Mouse (Mus musculus) liver, embryonic 14.5 days (tissue): ENCODE results near the gene Olfr44. TPM values are rescaled to one million over a fixed set of nuclear protein-coding genes. Genes with fewer than 3 reads are reported as not detected.

Experiments used
- ATAC-seq: fragments of 200-750 bp; cut with Nextera tagmentation; 2 replicates; pipeline ENCODE4 v1.8.0; 2017; ENCODE audit warnings: moderate number of reproducible peaks, mild to moderate bottlenecking, moderate library complexity; ENCODE audit not compliant: insufficient read depth
- DNase-seq, 3 experiments: peaks; one replicate each; pipeline ENCODE4 v3.0.0-alpha.2; 2012 to 2013; ENCODE audit warnings: low read depth in 3 of 3, low spot score in 3 of 3
- H3K27ac ChIP-seq: fragments of 300-500 bp; sonication (generic); 2 replicates; pipeline ENCODE4 v1.5.1; 2014; ENCODE audit warnings: moderate library complexity, mild to moderate bottlenecking, control low read depth, inconsistent platforms
- H3K27me3 ChIP-seq: fragments of 300-500 bp; sonication (generic); 2 replicates; pipeline ENCODE4 v1.6.1; 2014; ENCODE audit warnings: mild to moderate bottlenecking, low read length, moderate library complexity; ENCODE audit not compliant: control insufficient read depth, insufficient read depth
- H3K36me3 ChIP-seq: fragments of 300-500 bp; sonication (generic); replicated peaks from 2 replicates; pipeline ENCODE4 v1.6.1; 2014; ENCODE audit warnings: low read depth; ENCODE audit not compliant: control insufficient read depth, insufficient read depth
- H3K4me1 ChIP-seq, 2 experiments: fragments of 200-500 bp in 1 of 2; fragments of 300-500 bp in 1 of 2; sonication (generic) in 1 of 2; replicated peaks; 2 replicates each; pipeline ENCODE4 v1.6.1; 2012 to 2014; ENCODE audit warnings: antibody characterized with exemption in 1 of 2, inconsistent platforms in 1 of 2, low read length in 1 of 2; ENCODE audit not compliant: control insufficient read depth in 2 of 2, insufficient read depth in 2 of 2
- H3K4me2 ChIP-seq: fragments of 300-500 bp; sonication (generic); 2 replicates; pipeline ENCODE4 v1.6.1; 2014; ENCODE audit warnings: low read depth, mild to moderate bottlenecking, control low read depth, moderate library complexity
- H3K4me3 ChIP-seq, 2 experiments: fragments of 200-500 bp in 1 of 2; fragments of 300-500 bp in 1 of 2; sonication (generic) in 1 of 2; 2 replicates each; pipeline ENCODE4 v1.5.1; 2012 to 2014; ENCODE audit warnings: low read depth in 2 of 2, low read length in 2 of 2, mild to moderate bottlenecking in 2 of 2, control low read depth in 1 of 2, inconsistent platforms in 1 of 2, moderate library complexity in 1 of 2; ENCODE audit not compliant: insufficient read depth in 1 of 2
- H3K9ac ChIP-seq: fragments of 300-500 bp; sonication (generic); replicated peaks from 2 replicates; pipeline ENCODE4 v1.6.1; 2014; ENCODE audit warnings: mild to moderate bottlenecking, control low read depth, moderate library complexity
- H3K9me3 ChIP-seq: fragments of 300-500 bp; sonication (generic); 2 replicates; pipeline ENCODE4 v1.6.1; 2016; ENCODE audit warnings: low read length, mixed read lengths; ENCODE audit not compliant: control insufficient read depth
- CTCF ChIP-seq: IDR thresholded peaks from 2 replicates; pipeline ENCODE4 v1.5.1; 2016; ENCODE audit warnings: antibody characterized with exemption, low read depth, control low read depth
- EP300 ChIP-seq: IDR thresholded peaks from 2 replicates; pipeline ENCODE4 v1.6.1; 2016; ENCODE audit warnings: antibody characterized with exemption, low read depth
- WGBS: fragments of 180-500 bp; shearing (Covaris S2); extraction: QIAGEN DNeasy Blood & Tissue Kit; methylation state at CpG from one replicate; pipeline ENCODE4 v1.1.7; 2014; ENCODE audit not compliant: insufficient replicate concordance; 5-methylcytosine and 5-hydroxymethylcytosine counted together
- polyA plus RNA-seq, 2 experiments: library from polyadenylated mRNA; depleted of rRNA in 1 of 2; stranded (reverse) in 1 of 2; unstranded in 1 of 2; fragments of >200 nt; fragmentation: Nextera tagmentation in 1 of 2; extraction: Ambion mirVana in 1 of 2; gene quantifications; 2 replicates each; pipeline versions ENCODE4 v1.2.1 to v1.2.3; 2012 to 2014

Gene Olfr44
- polyA plus RNA-seq, 2 experiments: not detected

- no peak for DNase-seq
- ATAC-seq: no peak
Measured at GRCm38 (mm10) chr9:39508998-39509397, 15.2 kb upstream of the Olfr44 start.

GRCm38 (mm10) chr9:39471844-39472243 is 22.0 kb downstream of the Olfr44 start, which contains the start of gene Olfr955:
Gene Olfr955, minus strand, starts transcription at chr9:39471944.
- H3K4me3 ChIP-seq: no peak within 1 kb of the TSS
- no peak for TF ChIP-seq EP300
- no peak for TF ChIP-seq CTCF
- ATAC-seq (no peak), DNase-seq (no peak)
- no peak within 1 kb of the TSS for H3K9ac ChIP-seq
- no peaks in the 10 kb centered on the region for H3K27me3 ChIP-seq
- no peaks in the 10 kb centered on the region for H3K4me1 ChIP-seq
- H3K27ac ChIP-seq: no peak within 1 kb of the TSS
- H3K36me3 ChIP-seq: no peaks in the 10 kb centered on the region
- no peaks in the 10 kb centered on the region for H3K9me3 ChIP-seq
- 29% methylated on average over 1 of the region's 1 CpGs for WGBS
- no peak within 1 kb of the TSS for H3K4me2 ChIP-seq

More at GRCm38 (mm10) chr9:39508998-39509397, 15.2 kb upstream of the Olfr44 start:
- 8% methylated on average over 6 of the region's 6 CpGs for WGBS
- Histone ChIP-seq H3K4me2 (no peak overlapping the region), H3K36me3 (no peaks in the 10 kb centered on the region), H3K9me3 (no peaks in the 10 kb centered on the region), H3K27ac (no peak overlapping the region), H3K9ac (no peak overlapping the region), H3K4me3 (no peak overlapping the region), H3K27me3 (no peaks in the 10 kb centered on the region), H3K4me1 (no peaks in the 10 kb centered on the region)
- TF ChIP-seq CTCF: peak; percentile 29; the same call in 1 of the 2 replicates
- no peak for TF ChIP-seq EP300

GRCm38 (mm10) chr9:39456401-39456800 is 37.4 kb downstream of the Olfr44 start, which contains the start of gene Olfr954:
Gene Olfr954, plus strand, starts transcription at chr9:39456701.
- no peaks in the 10 kb centered on the region for H3K4me1 ChIP-seq
- no peaks in the 10 kb centered on the region for H3K36me3 ChIP-seq
- WGBS: 62% methylated on average over 6 of the region's 6 CpGs
- TF ChIP-seq EP300 (no peak), CTCF (no peak)
- ATAC-seq: no peak
- no peak within 1 kb of the TSS for H3K4me2 ChIP-seq
- DNase-seq: no peak
- no peak within 1 kb of the TSS for H3K27ac ChIP-seq
- no peak within 1 kb of the TSS for H3K4me3 ChIP-seq
- H3K9ac ChIP-seq: no peak within 1 kb of the TSS
- H3K27me3 ChIP-seq: no peaks in the 10 kb centered on the region
- H3K9me3 ChIP-seq: no peaks in the 10 kb centered on the region

Other genes starting within 250 kb of the Olfr44 start
- not detected in 2 replicates for gene Olfr1537, start 244.0 kb downstream of the Olfr44 start, polyA plus RNA-seq (2012; rRNA removed)
- not detected in 2 replicates for gene Olfr1537, start 244.0 kb downstream of the Olfr44 start, polyA plus RNA-seq (2014; fragmentation: Nextera tagmentation; extraction: Ambion mirVana)
- not detected in 2 replicates for gene Olfr945, start 217.2 kb downstream of the Olfr44 start, polyA plus RNA-seq (2012; rRNA removed)
- gene Olfr945, start 217.2 kb downstream of the Olfr44 start, polyA plus RNA-seq (2014; fragmentation: Nextera tagmentation; extraction: Ambion mirVana): not detected in 2 replicates
- gene Olfr948, start 167.9 kb downstream of the Olfr44 start, polyA plus RNA-seq (2012; rRNA removed): not detected in 2 replicates
- not detected in 2 replicates for gene Olfr948, start 167.9 kb downstream of the Olfr44 start, polyA plus RNA-seq (2014; fragmentation: Nextera tagmentation; extraction: Ambion mirVana)
- not detected in 2 replicates for gene Olfr951, start 106.6 kb downstream of the Olfr44 start, polyA plus RNA-seq (2012; rRNA removed)
- not detected in 2 replicates for gene Olfr951, start 106.6 kb downstream of the Olfr44 start, polyA plus RNA-seq (2014; fragmentation: Nextera tagmentation; extraction: Ambion mirVana)
- gene Olfr952, start 66.8 kb downstream of the Olfr44 start, polyA plus RNA-seq (2012; rRNA removed): not detected in 2 replicates
- gene Olfr952, start 66.8 kb downstream of the Olfr44 start, polyA plus RNA-seq (2014; fragmentation: Nextera tagmentation; extraction: Ambion mirVana): not detected in 2 replicates
- not detected in 2 replicates for gene Olfr954, start 37.3 kb downstream of the Olfr44 start, polyA plus RNA-seq (2012; rRNA removed)
- not detected in 2 replicates for gene Olfr954, start 37.3 kb downstream of the Olfr44 start, polyA plus RNA-seq (2014; fragmentation: Nextera tagmentation; extraction: Ambion mirVana)
- not detected in 2 replicates for gene Olfr955, start 22.1 kb downstream of the Olfr44 start, polyA plus RNA-seq (2012; rRNA removed)
- not detected in 2 replicates for gene Olfr955, start 22.1 kb downstream of the Olfr44 start, polyA plus RNA-seq (2014; fragmentation: Nextera tagmentation; extraction: Ambion mirVana)
- not detected in 2 replicates for gene Olfr957, start 21.8 kb upstream of the Olfr44 start, polyA plus RNA-seq (2012; rRNA removed)
- not detected in 2 replicates for gene Olfr957, start 21.8 kb upstream of the Olfr44 start, polyA plus RNA-seq (2014; fragmentation: Nextera tagmentation; extraction: Ambion mirVana)
- not detected in 2 replicates for gene Olfr958, start 60.1 kb upstream of the Olfr44 start, polyA plus RNA-seq (2012; rRNA removed)
- not detected in 2 replicates for gene Olfr958, start 60.1 kb upstream of the Olfr44 start, polyA plus RNA-seq (2014; fragmentation: Nextera tagmentation; extraction: Ambion mirVana)
- gene Olfr959, start 81.6 kb upstream of the Olfr44 start, polyA plus RNA-seq (2012; rRNA removed): not detected in 2 replicates
- gene Olfr959, start 81.6 kb upstream of the Olfr44 start, polyA plus RNA-seq (2014; fragmentation: Nextera tagmentation; extraction: Ambion mirVana): not detected in 2 replicates
- gene AW551984, start 110.4 kb upstream of the Olfr44 start, polyA plus RNA-seq (2012; rRNA removed): 1.0 and 1.3 TPM in 2 replicates
- gene AW551984, start 110.4 kb upstream of the Olfr44 start, polyA plus RNA-seq (2014; fragmentation: Nextera tagmentation; extraction: Ambion mirVana): 1.5 and 2.1 TPM in 2 replicates
- gene Olfr148, start 116.7 kb upstream of the Olfr44 start, polyA plus RNA-seq (2012; rRNA removed): not detected in 2 replicates
- gene Olfr148, start 116.7 kb upstream of the Olfr44 start, polyA plus RNA-seq (2014; fragmentation: Nextera tagmentation; extraction: Ambion mirVana): not detected in 2 replicates
- not detected in 2 replicates for gene Olfr960, start 127.4 kb upstream of the Olfr44 start, polyA plus RNA-seq (2012; rRNA removed)
- not detected in 2 replicates for gene Olfr960, start 127.4 kb upstream of the Olfr44 start, polyA plus RNA-seq (2014; fragmentation: Nextera tagmentation; extraction: Ambion mirVana)
- not detected in 2 replicates for gene Olfr961, start 151.1 kb upstream of the Olfr44 start, polyA plus RNA-seq (2012; rRNA removed)
- gene Olfr961, start 151.1 kb upstream of the Olfr44 start, polyA plus RNA-seq (2014; fragmentation: Nextera tagmentation; extraction: Ambion mirVana): not detected in 2 replicates
- gene Olfr963, start 173.2 kb upstream of the Olfr44 start, polyA plus RNA-seq (2012; rRNA removed): not detected in 2 replicates
- gene Olfr963, start 173.2 kb upstream of the Olfr44 start, polyA plus RNA-seq (2014; fragmentation: Nextera tagmentation; extraction: Ambion mirVana): not detected in 2 replicates
- gene Olfr149, start 213.1 kb upstream of the Olfr44 start, polyA plus RNA-seq (2012; rRNA removed): not detected in 2 replicates
- not detected in 2 replicates for gene Olfr149, start 213.1 kb upstream of the Olfr44 start, polyA plus RNA-seq (2014; fragmentation: Nextera tagmentation; extraction: Ambion mirVana)
- gene Olfr965, start 217.4 kb upstream of the Olfr44 start, polyA plus RNA-seq (2012; rRNA removed): not detected in 2 replicates
- not detected in 2 replicates for gene Olfr965, start 217.4 kb upstream of the Olfr44 start, polyA plus RNA-seq (2014; fragmentation: Nextera tagmentation; extraction: Ambion mirVana)
- gene Olfr150, start 237.0 kb upstream of the Olfr44 start, polyA plus RNA-seq (2012; rRNA removed): not detected in 2 replicates
- gene Olfr150, start 237.0 kb upstream of the Olfr44 start, polyA plus RNA-seq (2014; fragmentation: Nextera tagmentation; extraction: Ambion mirVana): not detected in 2 replicates